Mouse (Mus musculus) G1E (cell line): ENCODE results near the gene Tshb.

ENCODE experiments used
- CTCF ChIP-seq: IDR thresholded peaks from 2 replicates; pipeline ENCODE4 v1.5.1; 2012; ENCODE audit warnings: low read depth, low read length, inconsistent platforms, mixed read lengths
- GATA1 ChIP-seq: IDR thresholded peaks from 2 replicates; pipeline ENCODE4 v1.6.1; 2012; ENCODE audit warnings: borderline replicate concordance, low read length, inconsistent platforms, mixed read lengths

DNA sequence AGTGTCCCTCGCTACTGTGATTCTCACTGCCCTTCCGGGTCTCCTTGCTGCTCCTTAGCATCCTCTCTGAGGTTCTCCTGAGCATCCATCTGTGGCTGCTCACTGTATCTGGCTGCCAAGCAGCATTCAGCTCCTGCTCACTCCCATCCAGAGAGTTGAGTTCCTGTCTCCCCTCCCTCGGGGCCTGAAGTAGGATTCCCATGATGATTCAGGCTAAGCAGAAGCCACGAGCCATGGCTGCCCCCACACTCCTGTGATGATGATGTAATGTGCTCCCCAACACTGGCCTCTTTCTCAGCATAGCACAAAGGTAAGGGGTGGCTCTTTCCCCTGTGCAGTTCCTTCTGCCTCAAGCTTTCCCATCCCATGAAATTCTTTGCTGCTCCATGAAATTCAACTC lies 36.3 kb downstream of the Tshb start:
- no peak for TF ChIP-seq CTCF
- TF ChIP-seq GATA1: no peak
